Mouse (Mus musculus) neural tube, embryonic 14.5 days (tissue): ENCODE results near the gene Tmem182. TPM values are rescaled to one million over a fixed set of nuclear protein-coding genes. Genes with fewer than 3 reads are reported as not detected.

ENCODE experiments used
- ATAC-seq: fragments of 200-750 bp; cut with Nextera tagmentation; 2 replicates; pipeline ENCODE4 v1.8.0; 2017; ENCODE audit warnings: low read depth, mild to moderate bottlenecking, moderate TSS enrichment, moderate library complexity
- H3K27ac ChIP-seq: fragments of 300-500 bp; sonication (generic); 2 replicates; pipeline ENCODE4 v1.5.1; 2014; ENCODE audit warnings: low read depth, mild to moderate bottlenecking, control low read depth, low read length, moderate library complexity, mixed read lengths
- H3K27me3 ChIP-seq: fragments of 300-500 bp; sonication (generic); 2 replicates; pipeline ENCODE4 v1.6.1; 2014; ENCODE audit warnings: low read length; ENCODE audit not compliant: control insufficient read depth, insufficient read depth
- H3K36me3 ChIP-seq: fragments of 300-500 bp; sonication (generic); 2 replicates; pipeline ENCODE4 v1.6.1; 2014; ENCODE audit warnings: low read length, mixed read lengths; ENCODE audit not compliant: control insufficient read depth, insufficient read depth
- H3K4me1 ChIP-seq: fragments of 300-500 bp; sonication (generic); 2 replicates; pipeline ENCODE4 v1.6.1; 2014; ENCODE audit warnings: low read length; ENCODE audit not compliant: control insufficient read depth, insufficient read depth
- H3K4me2 ChIP-seq: fragments of 300-500 bp; sonication (generic); 2 replicates; pipeline ENCODE4 v1.6.1; 2014; ENCODE audit warnings: mild to moderate bottlenecking, low read depth, low read length, control low read depth
- H3K4me3 ChIP-seq: fragments of 300-500 bp; sonication (generic); 2 replicates; pipeline ENCODE4 v1.5.1; 2014; ENCODE audit warnings: low read depth, low read length, control low read depth, mixed read lengths
- H3K9ac ChIP-seq: fragments of 300-500 bp; sonication (generic); replicated peaks from 2 replicates; pipeline ENCODE4 v1.6.1; 2014; ENCODE audit warnings: low read depth, mild to moderate bottlenecking, control low read depth, low read length, mixed read lengths
- H3K9me3 ChIP-seq: fragments of 300-500 bp; sonication (generic); 2 replicates; pipeline ENCODE4 v1.6.1; 2016; ENCODE audit warnings: low read length; ENCODE audit not compliant: control insufficient read depth
- WGBS: fragments of 180-500 bp; shearing (Covaris S2); extraction: QIAGEN DNeasy Blood & Tissue Kit; methylation state at CpG from one replicate; pipeline ENCODE4 v1.1.7; 2014; 5-methylcytosine and 5-hydroxymethylcytosine counted together
- polyA plus RNA-seq: library from polyadenylated mRNA; unstranded; fragments of >200 nt; fragmentation: Nextera tagmentation; extraction: Ambion mirVana; gene quantifications from 2 replicates; pipeline ENCODE4 v1.2.1, GENCODE M21; 2014

Tmem182 gene
- polyA plus RNA-seq, 1 experiment from 2014 or later: 0.15 TPM

- ATAC-seq: no peak
- Histone ChIP-seq H3K27ac (no peak overlapping the region), H3K27me3 (no peaks in the 10 kb centered on the region), H3K4me2 (no peak overlapping the region), H3K4me1 (no peaks in the 10 kb centered on the region), H3K9ac (no peak overlapping the region), H3K9me3 (no peaks in the 10 kb centered on the region), H3K4me3 (no peak overlapping the region), H3K36me3 (no peaks in the 10 kb centered on the region)
- 83% methylated on average over 3 of the region's 3 CpGs for WGBS
These were observed 3.2 kb downstream of the Tmem182 start for GRCm38 (mm10) chr1:40808643-40809042.

GRCm38 (mm10) chr1:40815071-40815845, 9.9 kb downstream of the Tmem182 start:
- H3K36me3 ChIP-seq: no peaks in the 10 kb centered on the region
- no peak for ATAC-seq
- H3K4me3 ChIP-seq: no peak overlapping the region
- 52% methylated on average over 16 of the region's 16 CpGs for WGBS
- no peak overlapping the region for H3K9ac ChIP-seq
- H3K4me1 ChIP-seq: no peaks in the 10 kb centered on the region
- no peaks in the 10 kb centered on the region for H3K27me3 ChIP-seq
- no peak overlapping the region for H3K4me2 ChIP-seq
- H3K27ac ChIP-seq: no peak overlapping the region
- no peaks in the 10 kb centered on the region for H3K9me3 ChIP-seq

GRCm38 (mm10) chr1:40824517-40824916, 19.1 kb downstream of the Tmem182 start:
- no peaks in the 10 kb centered on the region for H3K36me3 ChIP-seq
- H3K9ac ChIP-seq: no peak overlapping the region
- H3K27ac ChIP-seq: no peak overlapping the region
- H3K4me1 ChIP-seq: no peaks in the 10 kb centered on the region
- peak; percentile 38; the same call in 1 of the 2 replicates for ATAC-seq
- H3K4me3 ChIP-seq: no peak overlapping the region
- no peak overlapping the region for H3K4me2 ChIP-seq
- no peaks in the 10 kb centered on the region for H3K9me3 ChIP-seq
- H3K27me3 ChIP-seq: no peaks in the 10 kb centered on the region
- WGBS: 78% methylated on average over 4 of the region's 4 CpGs

GRCm38 (mm10) chr1:40824936-40825335, 19.5 kb downstream of the Tmem182 start:
- H3K36me3 ChIP-seq: no peaks in the 10 kb centered on the region
- no peak overlapping the region for H3K9ac ChIP-seq
- WGBS: 80% methylated on average over 8 of the region's 8 CpGs
- H3K9me3 ChIP-seq: no peaks in the 10 kb centered on the region
- H3K27me3 ChIP-seq: no peaks in the 10 kb centered on the region
- H3K4me1 ChIP-seq: no peaks in the 10 kb centered on the region
- H3K4me3 ChIP-seq: no peak overlapping the region
- H3K4me2 ChIP-seq: no peak overlapping the region
- no peak overlapping the region for H3K27ac ChIP-seq
- no peak for ATAC-seq

- no peaks in the 10 kb centered on the region for H3K9me3 ChIP-seq
- 79% methylated on average over 7 of the region's 7 CpGs for WGBS
- H3K4me2 ChIP-seq: no peak overlapping the region
- H3K9ac ChIP-seq: no peak overlapping the region
- no peaks in the 10 kb centered on the region for H3K4me1 ChIP-seq
- no peak for ATAC-seq
- H3K27ac ChIP-seq: no peak overlapping the region
- no peak overlapping the region for H3K4me3 ChIP-seq
- H3K36me3 ChIP-seq: no peaks in the 10 kb centered on the region
- no peaks in the 10 kb centered on the region for H3K27me3 ChIP-seq
These were observed 20.4 kb downstream of the Tmem182 start for GRCm38 (mm10) chr1:40825826-40826225.

- Histone ChIP-seq H3K9ac (no peak overlapping the region), H3K4me2 (no peak overlapping the region), H3K27ac (no peak overlapping the region), H3K9me3 (no peaks in the 10 kb centered on the region), H3K27me3 (no peaks in the 10 kb centered on the region), H3K4me1 (no peaks in the 10 kb centered on the region), H3K36me3 (no peaks in the 10 kb centered on the region), H3K4me3 (no peak overlapping the region)
- ATAC-seq: no peak
- WGBS: 72% methylated on average over 10 of the region's 10 CpGs
These were observed 24.0 kb downstream of the Tmem182 start for GRCm38 (mm10) chr1:40829213-40829914.

- 92% methylated on average over 4 of the region's 4 CpGs for WGBS
- Histone ChIP-seq H3K27ac (no peak overlapping the region), H3K4me2 (no peak overlapping the region), H3K9ac (no peak overlapping the region), H3K4me1 (no peaks in the 10 kb centered on the region), H3K9me3 (no peaks in the 10 kb centered on the region), H3K4me3 (no peak overlapping the region), H3K27me3 (no peaks in the 10 kb centered on the region), H3K36me3 (no peaks in the 10 kb centered on the region)
- ATAC-seq: no peak
These were observed 25.5 kb downstream of the Tmem182 start for GRCm38 (mm10) chr1:40830712-40831507.

GRCm38 (mm10) chr1:40835468-40835867, 30.1 kb downstream of the Tmem182 start:
- 82% methylated on average over 4 of the region's 4 CpGs for WGBS
- H3K4me3 ChIP-seq: no peak overlapping the region

GRCm38 (mm10) chr1:40840605-40841004, 35.2 kb downstream of the Tmem182 start:
- 90% methylated on average over 8 of the region's 8 CpGs for WGBS
- no peak overlapping the region for H3K4me3 ChIP-seq
- no peaks in the 10 kb centered on the region for H3K9me3 ChIP-seq
- no peak for ATAC-seq
- no peak overlapping the region for H3K9ac ChIP-seq
- no peak overlapping the region for H3K4me2 ChIP-seq
- no peaks in the 10 kb centered on the region for H3K36me3 ChIP-seq
- H3K4me1 ChIP-seq: no peaks in the 10 kb centered on the region
- H3K27ac ChIP-seq: no peak overlapping the region
- no peaks in the 10 kb centered on the region for H3K27me3 ChIP-seq

More at GRCm38 (mm10) chr1:40835468-40835867, 30.1 kb downstream of the Tmem182 start:
- Histone ChIP-seq H3K27ac (no peak overlapping the region), H3K4me2 (no peak overlapping the region), H3K9me3 (no peaks in the 10 kb centered on the region), H3K4me1 (no peaks in the 10 kb centered on the region), H3K27me3 (no peaks in the 10 kb centered on the region), H3K36me3 (no peaks in the 10 kb centered on the region), H3K9ac (no peak overlapping the region)
- no peak for ATAC-seq
